Mouse (Mus musculus) midbrain, embryonic 10.5 days (tissue): ENCODE measurements around the gene Pet117. TPM values are rescaled to one million over a fixed set of nuclear protein-coding genes. Genes with fewer than 3 reads are reported as not detected.

Source experiments
- DNase-seq: peaks from one replicate; pipeline ENCODE4 v3.0.0-alpha.2; 2017; ENCODE audit warnings: low spot score
- H3K27ac ChIP-seq: fragments of 300-500 bp; sonication (generic); replicated peaks from 2 replicates; pipeline ENCODE4 v1.5.1; 2016; ENCODE audit warnings: mild to moderate bottlenecking
- H3K27me3 ChIP-seq: fragments of 300-500 bp; sonication (generic); 2 replicates; pipeline ENCODE4 v1.6.1; 2016; ENCODE audit warnings: low read depth, mild to moderate bottlenecking; ENCODE audit not compliant: poor library complexity, severe bottlenecking
- H3K36me3 ChIP-seq: fragments of 300-500 bp; sonication (generic); 2 replicates; pipeline ENCODE4 v1.6.1; 2016; ENCODE audit warnings: mild to moderate bottlenecking, moderate library complexity
- H3K4me1 ChIP-seq: fragments of 300-500 bp; sonication (generic); 2 replicates; pipeline ENCODE4 v1.6.1; 2016
- H3K4me3 ChIP-seq: fragments of 300-500 bp; sonication (generic); 2 replicates; pipeline ENCODE4 v1.5.1; 2016; ENCODE audit warnings: mild to moderate bottlenecking, moderate library complexity
- H3K9me3 ChIP-seq: fragments of 300-500 bp; sonication (generic); replicated peaks from 2 replicates; pipeline ENCODE4 v1.6.1; 2016; ENCODE audit warnings: mild to moderate bottlenecking
- WGBS: fragments of 180-500 bp; shearing (Covaris S2); methylation state at CpG from one replicate; pipeline ENCODE4 v1.1.7; 2016; 5-methylcytosine and 5-hydroxymethylcytosine counted together
- polyA plus RNA-seq: library from polyadenylated mRNA; unstranded; fragments of >200 nt; fragmentation: Nextera tagmentation; extraction: Ambion mirVana; gene quantifications from 2 replicates; pipeline ENCODE4 v1.2.1, GENCODE M21; 2016

Pet117 gene
- polyA plus RNA-seq, 1 experiment from 2014 or later = not detected

GRCm38 (mm10) chr2:144343158-144343557, 25.6 kb upstream of the Pet117 start:
- no peak for DNase-seq
- no peaks in the 10 kb centered on the region for H3K9me3 ChIP-seq
- no peaks in the 10 kb centered on the region for H3K4me1 ChIP-seq
- WGBS = 86% methylated on average over 4 of the region's 4 CpGs
- H3K27ac ChIP-seq = no peak overlapping the region
- H3K27me3 ChIP-seq = no peaks in the 10 kb centered on the region
- H3K36me3 ChIP-seq = no peaks in the 10 kb centered on the region
- no peak overlapping the region for H3K4me3 ChIP-seq

- 66% methylated on average over 3 of the region's 3 CpGs for WGBS
- Histone ChIP-seq H3K27ac (no peak overlapping the region), H3K4me1 (no peaks in the 10 kb centered on the region), H3K4me3 (no peak overlapping the region), H3K9me3 (no peaks in the 10 kb centered on the region), H3K36me3 (no peaks in the 10 kb centered on the region), H3K27me3 (no peaks in the 10 kb centered on the region)
- no peak for DNase-seq
These were observed 20.3 kb upstream of the Pet117 start for GRCm38 (mm10) chr2:144348525-144348924.

DNA sequence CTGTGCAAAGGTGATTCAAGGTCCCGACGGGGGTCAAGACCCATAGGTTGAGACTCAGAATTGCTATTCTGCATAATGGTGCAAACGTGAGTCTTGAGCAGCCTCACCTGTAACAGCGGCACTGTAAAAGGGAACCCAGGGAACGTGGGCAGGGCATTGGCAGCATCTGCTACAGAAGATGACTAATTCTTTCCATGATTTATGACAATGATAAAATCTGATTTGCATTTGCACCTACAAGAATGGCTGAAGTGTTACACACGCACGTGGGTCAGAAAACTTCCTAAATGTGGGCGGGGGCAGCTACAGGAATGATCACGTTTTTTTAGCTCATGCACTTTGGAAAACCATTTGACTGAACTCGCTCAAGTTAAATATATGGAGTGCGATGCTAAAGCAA, 16.0 kb upstream of the Pet117 start:
- H3K36me3 ChIP-seq = no peaks in the 10 kb centered on the region
- no peak overlapping the region for H3K4me3 ChIP-seq
- no peaks in the 10 kb centered on the region for H3K9me3 ChIP-seq
- no peak for DNase-seq
- no peaks in the 10 kb centered on the region for H3K27me3 ChIP-seq
- H3K27ac ChIP-seq = no peak overlapping the region
- no peaks in the 10 kb centered on the region for H3K4me1 ChIP-seq
- WGBS = 86% methylated on average over 11 of the region's 11 CpGs

DNA sequence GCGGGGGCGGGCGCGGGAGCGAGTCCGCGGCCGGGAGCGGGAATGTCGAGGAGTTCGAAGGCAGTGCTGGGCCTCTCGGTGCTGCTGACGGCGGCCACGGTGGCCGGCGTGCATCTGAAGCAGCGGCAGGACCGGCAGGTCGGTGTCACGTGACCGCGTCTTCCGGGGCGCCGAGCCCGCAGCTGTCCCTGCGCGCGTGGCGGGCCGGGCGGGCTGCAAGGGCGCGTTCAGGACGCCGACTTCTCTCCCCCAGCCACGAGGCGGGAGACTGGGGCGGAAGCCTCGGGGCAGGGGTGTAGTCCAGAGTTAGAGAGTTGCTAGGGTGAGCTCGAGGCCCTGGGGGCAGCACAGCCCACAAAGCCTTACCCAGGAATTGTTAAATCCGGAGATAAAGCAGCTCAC, 225 bp downstream of the Pet117 start:
- Histone ChIP-seq H3K4me3 (peak overlapping the region; percentile 60), H3K27me3 (no peaks in the 10 kb centered on the region), H3K9me3 (no peaks in the 10 kb centered on the region), H3K4me1 (peaks cover 20% of the 10 kb centered on the region), H3K27ac (peak overlapping the region; percentile 98), H3K36me3 (peaks cover 16% of the 10 kb centered on the region)
- DNase-seq = no peak
- WGBS = 0% methylated on average over 43 of the region's 43 CpGs

DNA sequence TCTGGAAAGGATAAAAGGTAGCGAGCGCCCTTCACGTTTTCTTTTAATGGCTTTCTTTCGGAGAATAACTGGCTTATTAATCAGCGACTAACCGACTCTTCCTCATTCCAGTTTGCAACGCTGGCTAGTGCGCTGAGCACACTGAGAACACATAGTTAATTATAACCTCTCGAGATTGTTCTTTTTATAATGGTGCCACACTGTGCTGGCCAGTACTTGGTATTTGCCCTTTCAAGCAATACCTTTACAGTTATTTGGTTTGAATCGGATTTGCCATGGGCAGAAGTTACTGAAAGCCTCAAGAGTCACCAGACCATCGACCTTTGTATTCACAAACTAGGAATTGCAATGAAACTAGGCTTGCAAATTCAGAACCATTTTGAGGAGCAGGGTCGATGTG, 715 bp downstream of the Pet117 start:
- 2% methylated on average over 12 of the region's 12 CpGs for WGBS
- Histone ChIP-seq H3K4me1 (peaks cover 20% of the 10 kb centered on the region), H3K36me3 (peaks cover 21% of the 10 kb centered on the region), H3K27me3 (no peaks in the 10 kb centered on the region), H3K27ac (peak overlapping the region; percentile 98), H3K4me3 (peak overlapping the region; percentile 60), H3K9me3 (no peaks in the 10 kb centered on the region)
- DNase-seq = no peak

- Histone ChIP-seq H3K27ac (no peak overlapping the region), H3K4me3 (no peak overlapping the region), H3K27me3 (no peaks in the 10 kb centered on the region), H3K36me3 (peaks cover 42% of the 10 kb centered on the region), H3K9me3 (no peaks in the 10 kb centered on the region), H3K4me1 (peaks cover 20% of the 10 kb centered on the region)
- DNase-seq = no peak
- 92% methylated on average over 4 of the region's 4 CpGs for WGBS
These were observed 2.8 kb downstream of the Pet117 start for GRCm38 (mm10) chr2:144371566-144371965.

DNA sequence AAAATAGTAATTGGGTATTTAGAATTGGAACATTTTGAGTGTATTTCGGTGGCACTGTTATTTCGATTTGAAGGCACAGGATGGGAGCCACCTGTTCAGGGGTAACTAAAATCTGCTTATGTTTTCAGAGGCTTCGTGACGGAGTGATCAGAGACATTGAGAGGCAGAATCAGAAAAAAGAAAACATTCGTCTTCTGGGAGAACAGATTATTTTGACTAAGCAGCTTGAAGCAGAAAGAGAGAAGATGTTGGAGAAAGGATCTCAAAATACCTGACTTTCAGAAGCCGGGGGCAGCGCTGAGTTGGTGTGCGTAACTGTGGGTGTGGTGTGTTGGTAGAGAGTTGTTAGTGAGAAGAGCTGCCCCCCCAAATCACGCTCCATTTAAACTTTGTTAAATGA, 4.3 kb downstream of the Pet117 start:
- no peak for DNase-seq
- H3K27ac ChIP-seq = no peak overlapping the region
- no peaks in the 10 kb centered on the region for H3K27me3 ChIP-seq
- H3K4me3 ChIP-seq = no peak overlapping the region
- 93% methylated on average over 9 of the region's 9 CpGs for WGBS
- H3K36me3 ChIP-seq = peaks cover 55% of the 10 kb centered on the region
- H3K9me3 ChIP-seq = no peaks in the 10 kb centered on the region
- H3K4me1 ChIP-seq = peaks cover 20% of the 10 kb centered on the region

DNA sequence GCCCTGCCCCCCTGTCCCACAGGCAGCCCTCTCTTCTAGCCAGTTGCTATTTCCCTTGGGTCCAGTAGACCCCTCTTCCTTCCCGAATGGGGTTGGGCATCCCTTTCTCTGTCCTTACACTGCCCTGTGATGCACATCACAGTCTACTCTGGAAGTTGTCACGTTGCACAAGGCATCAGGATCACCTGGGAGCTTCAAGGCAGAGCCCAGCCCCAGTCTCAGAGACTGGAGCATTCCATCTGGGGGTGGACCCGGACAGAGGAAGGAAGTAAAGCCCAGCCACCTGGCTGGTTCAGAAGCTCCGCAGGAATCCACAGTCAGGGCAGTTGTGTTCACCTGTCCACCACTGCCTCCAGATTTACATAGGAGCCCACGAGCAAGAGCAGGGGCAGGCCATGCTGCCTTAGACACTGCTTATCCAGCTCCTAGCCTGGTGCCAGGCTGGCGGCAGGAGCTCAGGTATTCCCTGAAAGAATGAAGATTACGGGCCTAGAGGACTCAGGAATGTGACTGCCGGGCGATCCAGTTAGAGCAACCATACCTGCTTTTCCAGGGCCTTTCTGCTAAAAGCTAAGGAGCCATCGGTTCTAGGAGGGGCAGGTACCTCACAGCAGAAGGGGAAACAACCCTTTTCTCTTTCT, 6.4 kb downstream of the Pet117 start:
- peaks cover 76% of the 10 kb centered on the region for H3K36me3 ChIP-seq
- WGBS = 90% methylated on average over 10 of the region's 10 CpGs
- no peak overlapping the region for H3K27ac ChIP-seq
- H3K4me3 ChIP-seq = no peak overlapping the region
- peaks cover 8% of the 10 kb centered on the region for H3K4me1 ChIP-seq
- no peaks in the 10 kb centered on the region for H3K27me3 ChIP-seq
- H3K9me3 ChIP-seq = no peaks in the 10 kb centered on the region
- no peak for DNase-seq

- Histone ChIP-seq H3K4me3 (no peak overlapping the region), H3K36me3 (peaks cover 98% of the 10 kb centered on the region), H3K27ac (no peak overlapping the region), H3K27me3 (no peaks in the 10 kb centered on the region), H3K9me3 (no peaks in the 10 kb centered on the region), H3K4me1 (no peaks in the 10 kb centered on the region)
- WGBS = 93% methylated on average over 3 of the region's 3 CpGs
- DNase-seq = no peak
These were observed 12.5 kb downstream of the Pet117 start for GRCm38 (mm10) chr2:144381293-144381692.

GRCm38 (mm10) chr2:144381741-144382140, 12.9 kb downstream of the Pet117 start:
- Histone ChIP-seq H3K27ac (no peak overlapping the region), H3K36me3 (peaks cover 98% of the 10 kb centered on the region), H3K4me3 (no peak overlapping the region), H3K9me3 (no peaks in the 10 kb centered on the region), H3K4me1 (no peaks in the 10 kb centered on the region), H3K27me3 (no peaks in the 10 kb centered on the region)
- DNase-seq = no peak
- 97% methylated on average over 4 of the region's 4 CpGs for WGBS

DNA sequence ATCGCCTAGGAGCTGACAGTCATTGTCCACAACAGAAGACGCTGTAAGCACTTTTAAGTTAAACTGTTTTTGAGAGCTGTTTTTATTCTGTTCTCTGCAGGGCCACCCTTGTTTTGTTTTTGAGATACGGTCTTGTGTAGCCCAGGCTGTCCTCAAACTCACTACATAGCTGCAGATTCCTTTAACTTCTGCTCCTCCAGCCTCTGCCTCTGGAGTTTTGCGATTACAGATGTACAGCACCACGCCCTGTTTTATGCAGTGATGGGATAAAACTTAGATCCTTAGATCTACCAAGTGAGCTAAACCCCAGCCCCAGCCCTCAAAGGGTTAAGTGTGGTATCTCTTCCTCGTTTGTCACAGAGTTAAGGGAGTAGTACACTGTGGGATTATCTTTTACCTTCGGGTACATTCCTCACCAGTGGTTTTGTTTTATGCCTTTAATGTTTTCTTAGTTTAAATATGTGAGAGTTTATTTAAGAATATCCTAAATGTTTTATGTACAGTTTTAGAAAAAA, 13.9 kb downstream of the Pet117 start:
- H3K27ac ChIP-seq = no peak overlapping the region
- DNase-seq = no peak
- peaks cover 98% of the 10 kb centered on the region for H3K36me3 ChIP-seq
- no peaks in the 10 kb centered on the region for H3K27me3 ChIP-seq
- no peak overlapping the region for H3K4me3 ChIP-seq
- WGBS = 89% methylated on average over 7 of the region's 7 CpGs
- H3K9me3 ChIP-seq = no peaks in the 10 kb centered on the region
- no peaks in the 10 kb centered on the region for H3K4me1 ChIP-seq

DNA sequence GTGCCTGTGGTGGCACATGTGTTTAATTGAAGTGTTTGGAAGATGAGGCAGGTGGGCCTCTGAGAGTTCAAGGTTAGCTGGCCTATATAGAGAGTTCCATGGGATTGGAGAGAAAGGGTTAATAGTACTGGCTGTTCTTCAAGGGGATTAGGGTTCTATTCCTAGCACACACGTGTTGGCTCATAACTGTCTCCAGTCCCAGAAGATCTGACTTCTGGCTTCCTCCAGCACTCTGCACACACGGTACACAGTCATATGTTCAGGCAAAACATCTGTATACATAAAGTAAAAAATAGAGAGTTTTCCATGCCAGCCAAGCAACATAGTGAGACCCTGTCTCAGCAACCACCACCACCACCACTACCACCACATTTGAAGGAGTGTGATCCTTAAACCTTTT, 17.5 kb downstream of the Pet117 start:
- Histone ChIP-seq H3K4me3 (no peak overlapping the region), H3K27ac (no peak overlapping the region), H3K27me3 (no peaks in the 10 kb centered on the region), H3K36me3 (peaks cover 95% of the 10 kb centered on the region), H3K9me3 (0 out of 2 replicates have a peak, but pooled peaks cover 2% of the 10 kb centered on the region), H3K4me1 (no peaks in the 10 kb centered on the region)
- WGBS = 81% methylated on average over 2 of the region's 2 CpGs
- DNase-seq = no peak

DNA sequence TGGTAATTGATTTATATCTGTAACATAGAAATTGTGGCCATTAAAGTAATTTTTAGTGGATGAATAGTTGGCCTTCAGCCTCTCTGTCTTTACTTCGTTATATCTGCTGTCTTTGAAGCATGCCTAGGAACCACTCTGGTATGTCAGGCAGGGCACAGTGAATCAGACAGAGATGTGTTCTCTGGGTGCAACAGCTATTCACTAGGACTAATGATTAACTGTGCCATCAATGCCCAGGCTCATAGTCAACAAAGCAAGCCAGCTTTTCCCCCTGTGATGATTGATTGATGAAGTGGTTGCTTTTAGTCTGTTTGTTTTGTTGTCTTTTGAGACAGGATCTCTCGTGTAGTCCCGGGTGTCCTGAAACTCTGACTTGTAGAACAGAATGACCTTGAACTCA, 19.6 kb downstream of the Pet117 start:
- WGBS = 88% methylated on average over 3 of the region's 3 CpGs
- Histone ChIP-seq H3K4me1 (no peaks in the 10 kb centered on the region), H3K27ac (no peak overlapping the region), H3K27me3 (no peaks in the 10 kb centered on the region), H3K4me3 (no peak overlapping the region), H3K36me3 (peaks cover 95% of the 10 kb centered on the region), H3K9me3 (0 out of 2 replicates have a peak, but pooled peaks cover 2% of the 10 kb centered on the region)
- DNase-seq = no peak
